Mouse (Mus musculus) cortical plate, adult 2 months (tissue): ENCODE measurements at regions not wholly inside any gene's neighbourhood (a gene's known extent, or its start where the extent isn't known, plus 50 kb on each side); places are given as distances from the start of the nearest gene placed in this dataset.

Source experiments
- H3K27ac ChIP-seq: fragments of 200-500 bp; 2 replicates; pipeline ENCODE4 v1.5.1; 2012; ENCODE audit warnings: low read length, control low read depth, inconsistent platforms; ENCODE audit not compliant: insufficient read depth
- H3K4me1 ChIP-seq: fragments of 200-500 bp; 2 replicates; pipeline ENCODE4 v1.6.1; 2011; ENCODE audit warnings: low read length; ENCODE audit not compliant: control insufficient read depth, insufficient read depth
- H3K4me3 ChIP-seq: fragments of 200-500 bp; 2 replicates; pipeline ENCODE4 v1.5.1; 2011; ENCODE audit warnings: mild to moderate bottlenecking, low read length, control low read depth; ENCODE audit not compliant: insufficient read depth
- CTCF ChIP-seq: fragments of 200-500 bp; IDR thresholded peaks from 2 replicates; pipeline ENCODE4 v1.5.1; 2011; ENCODE audit warnings: mild to moderate bottlenecking, control low read depth, low read length; ENCODE audit not compliant: insufficient read depth; ENCODE audit errors: extremely low read depth
- POLR2A ChIP-seq: fragments of 200-500 bp; IDR thresholded peaks from 2 replicates; pipeline ENCODE4 v1.6.1; 2011; ENCODE audit warnings: mild to moderate bottlenecking, low read length, control low read depth; ENCODE audit not compliant: insufficient read depth; ENCODE audit errors: extremely low read depth

GRCm38 (mm10) chr7:136765026-136765425 is 129.4 kb upstream of the Mgmt start:
- Histone ChIP-seq H3K4me1 (no peaks in the 10 kb centered on the region), H3K4me3 (no peak overlapping the region), H3K27ac (no peak overlapping the region)
- TF ChIP-seq POLR2A = no peak
- no peak for TF ChIP-seq CTCF

GRCm38 (mm10) chr7:136767231-136767630 is 127.2 kb upstream of the Mgmt start:
- TF ChIP-seq POLR2A = no peak
- no peak for TF ChIP-seq CTCF
- H3K27ac ChIP-seq = no peak overlapping the region
- H3K4me3 ChIP-seq = no peak overlapping the region
- H3K4me1 ChIP-seq = no peaks in the 10 kb centered on the region

DNA sequence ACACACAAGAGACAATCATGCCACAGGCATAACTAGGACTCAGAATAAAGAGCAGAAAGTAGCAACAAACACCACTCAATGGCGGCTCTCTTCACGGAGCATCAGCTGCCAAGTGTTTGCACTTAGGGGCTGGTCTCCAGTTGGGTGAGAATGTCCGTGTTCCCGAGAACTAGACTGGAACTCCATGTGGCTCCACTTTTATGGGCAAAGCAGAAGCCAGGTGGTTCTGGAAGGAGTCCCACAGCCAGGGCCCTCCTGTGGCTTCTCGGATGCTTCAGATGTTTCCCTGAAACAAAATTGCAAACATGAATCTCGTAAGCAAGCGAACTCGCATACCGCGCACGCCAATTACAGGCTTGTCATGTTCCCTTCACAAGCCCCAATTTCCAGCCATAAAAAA is 113.7 kb upstream of the Mgmt start:
- TF ChIP-seq POLR2A (no peak), CTCF (no peak)
- no peak overlapping the region for H3K4me3 ChIP-seq

GRCm38 (mm10) chr7:136791162-136791561 is 103.3 kb upstream of the Mgmt start:
- H3K4me3 ChIP-seq = no peak overlapping the region
- no peaks in the 10 kb centered on the region for H3K4me1 ChIP-seq
- H3K27ac ChIP-seq = no peak overlapping the region
- TF ChIP-seq POLR2A = no peak
- no peak for TF ChIP-seq CTCF

More for the DNA sequence above, 113.7 kb upstream of the Mgmt start:
- no peaks in the 10 kb centered on the region for H3K4me1 ChIP-seq
- no peak overlapping the region for H3K27ac ChIP-seq

- Histone ChIP-seq H3K4me1 (no peaks in the 10 kb centered on the region), H3K4me3 (no peak overlapping the region), H3K27ac (no peak overlapping the region)
- TF ChIP-seq CTCF (no peak), POLR2A (no peak)
These were observed 102.3 kb upstream of the Mgmt start for GRCm38 (mm10) chr7:136792131-136792530.

- Histone ChIP-seq H3K4me3 (no peak overlapping the region), H3K27ac (no peak overlapping the region), H3K4me1 (no peaks in the 10 kb centered on the region)
- no peak for TF ChIP-seq POLR2A
- TF ChIP-seq CTCF = no peak
These were observed 98.0 kb upstream of the Mgmt start for GRCm38 (mm10) chr7:136796415-136796814.

DNA sequence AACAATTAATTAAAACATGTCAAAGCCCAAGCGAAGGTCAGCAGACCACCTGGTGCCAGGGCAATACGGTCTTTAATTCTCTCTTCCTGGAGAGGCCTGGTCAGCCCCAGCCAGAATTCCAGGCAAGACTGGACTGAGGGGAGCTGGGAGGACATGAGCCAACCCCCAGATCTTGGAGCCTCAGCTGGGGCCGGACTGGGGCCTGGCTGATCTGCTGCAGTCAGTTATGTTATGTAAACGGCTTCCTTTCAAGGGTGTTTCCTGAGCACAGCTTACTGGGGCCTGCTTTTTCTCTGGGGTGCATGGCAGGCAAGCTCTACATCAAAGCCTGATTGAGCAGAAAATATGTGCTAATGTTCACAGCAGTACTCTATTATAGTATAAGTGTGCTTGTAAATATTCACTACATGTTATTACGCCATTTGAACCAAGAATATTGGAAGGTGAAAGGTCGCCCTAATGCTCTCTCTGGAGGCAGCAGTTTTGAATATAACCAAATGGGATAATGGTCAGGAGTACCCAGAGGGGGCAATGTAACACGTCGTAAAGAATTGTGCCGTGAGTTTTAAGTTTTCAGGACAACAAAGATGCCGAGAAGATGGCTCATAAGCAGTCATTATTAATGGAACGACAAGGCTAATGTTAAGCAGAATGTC is 96.5 kb upstream of the Mgmt start:
- no peak overlapping the region for H3K4me3 ChIP-seq
- no peak overlapping the region for H3K27ac ChIP-seq
- no peaks in the 10 kb centered on the region for H3K4me1 ChIP-seq
- TF ChIP-seq POLR2A (no peak), CTCF (no peak)

DNA sequence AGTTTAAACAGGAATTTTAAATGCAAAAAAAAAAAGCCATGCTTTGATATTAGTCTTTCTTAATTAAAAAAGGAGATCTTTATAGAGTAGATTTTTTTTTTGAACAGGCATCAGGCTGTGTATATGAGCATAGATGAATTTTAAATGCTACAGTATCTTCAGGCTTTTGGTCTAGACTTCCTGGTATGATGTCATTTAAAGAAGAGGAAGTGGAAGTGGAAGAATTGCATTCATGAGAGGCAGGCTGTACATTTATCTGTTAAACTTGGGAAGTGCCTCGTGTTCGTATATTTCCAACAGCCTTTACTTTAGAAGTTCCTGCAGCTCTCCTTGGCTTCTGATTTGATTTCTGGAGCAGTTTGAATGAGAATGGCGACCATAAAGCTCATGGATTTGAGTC is 95.8 kb upstream of the Mgmt start:
- Histone ChIP-seq H3K27ac (no peak overlapping the region), H3K4me3 (no peak overlapping the region), H3K4me1 (no peaks in the 10 kb centered on the region)
- TF ChIP-seq CTCF (no peak), POLR2A (no peak)

GRCm38 (mm10) chr7:136807101-136807500 is 87.3 kb upstream of the Mgmt start:
- H3K4me3 ChIP-seq = no peak overlapping the region
- TF ChIP-seq POLR2A (no peak), CTCF (no peak)
- H3K4me1 ChIP-seq = no peaks in the 10 kb centered on the region
- no peak overlapping the region for H3K27ac ChIP-seq

GRCm38 (mm10) chr7:136807968-136808367 is 86.4 kb upstream of the Mgmt start:
- H3K4me1 ChIP-seq = no peaks in the 10 kb centered on the region
- H3K27ac ChIP-seq = no peak overlapping the region
- no peak overlapping the region for H3K4me3 ChIP-seq
- TF ChIP-seq POLR2A = no peak
- no peak for TF ChIP-seq CTCF

DNA sequence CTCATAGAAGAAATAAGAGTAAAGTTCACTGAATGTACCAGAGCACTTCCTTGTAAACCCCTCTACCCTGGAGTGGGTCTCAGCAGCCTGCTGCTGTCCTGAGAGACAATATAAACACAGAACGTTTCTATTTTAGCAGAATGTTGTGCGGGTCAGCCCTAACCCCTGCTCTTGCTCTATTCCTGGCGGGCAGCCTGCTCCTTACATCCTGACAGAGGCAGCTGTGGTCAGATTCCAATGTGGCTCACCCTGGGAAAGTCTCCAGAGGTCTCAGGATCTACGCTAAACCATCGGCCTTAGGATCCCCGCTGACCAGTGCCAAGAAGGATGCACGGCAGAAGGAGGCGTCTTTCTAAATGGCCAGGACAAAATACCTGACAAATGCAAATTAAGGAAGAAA is 84.8 kb upstream of the Mgmt start:
- TF ChIP-seq CTCF = no peak
- TF ChIP-seq POLR2A = no peak
- Histone ChIP-seq H3K27ac (no peak overlapping the region), H3K4me3 (no peak overlapping the region), H3K4me1 (no peaks in the 10 kb centered on the region)
